Mouse (Mus musculus) gastrocnemius, adult 2 months (tissue): ENCODE results near the gene Zfp697. TPM values are rescaled to one million over a fixed set of nuclear protein-coding genes. Genes with fewer than 3 reads are reported as not detected.
"Not testable (repeated sequence)": the region's sequence is repeated elsewhere in the genome, so short reads cannot be mapped to it uniquely, and the experiment has no call there.

Source experiments
- DNase-seq: peaks from one replicate; pipeline ENCODE4 v3.0.0; 2022
- H3K27ac ChIP-seq: fragments of 200-600 bp; 2 replicates; pipeline ENCODE4 v1.8.1; 2022; ENCODE audit warnings: mild to moderate bottlenecking
- H3K4me3 ChIP-seq: fragments of 200-600 bp; 2 replicates; pipeline ENCODE4 v1.8.1; 2022; ENCODE audit warnings: mild to moderate bottlenecking, moderate library complexity
- CTCF ChIP-seq: fragments of 200-600 bp; IDR thresholded peaks from 2 replicates; pipeline ENCODE4 v1.8.1; 2022; ENCODE audit warnings: antibody characterized with exemption, mild to moderate bottlenecking, moderate library complexity
- intact Hi-C: fragments of 180-260 bp; cut with DNase I; formaldehyde crosslinking; loops from one replicate; pipeline ENCODE4 v1.15.1; 2025
- long read RNA-seq, 2 experiments: library from polyadenylated mRNA; stranded (forward); transcript quantifications; one replicate each; pipeline ENCODE4 v2.0.0; 2021
- total RNA-seq, 2 experiments: library from RNA; stranded (reverse); gene quantifications; 2 replicates each; pipeline ENCODE4 v1.2.3; 2021

The Zfp697 gene
- 1 to 10 TPM; 1.1 to 1.6 TPM for total RNA-seq
- long read RNA-seq, experiment 1, result 0 reads
- long read RNA-seq, experiment 2, partial matches to known transcripts, result 0 of 1 reads
- long read RNA-seq, experiment 2, other reads (novel, unspliced or antisense), result 0 of 1 reads

DNA sequence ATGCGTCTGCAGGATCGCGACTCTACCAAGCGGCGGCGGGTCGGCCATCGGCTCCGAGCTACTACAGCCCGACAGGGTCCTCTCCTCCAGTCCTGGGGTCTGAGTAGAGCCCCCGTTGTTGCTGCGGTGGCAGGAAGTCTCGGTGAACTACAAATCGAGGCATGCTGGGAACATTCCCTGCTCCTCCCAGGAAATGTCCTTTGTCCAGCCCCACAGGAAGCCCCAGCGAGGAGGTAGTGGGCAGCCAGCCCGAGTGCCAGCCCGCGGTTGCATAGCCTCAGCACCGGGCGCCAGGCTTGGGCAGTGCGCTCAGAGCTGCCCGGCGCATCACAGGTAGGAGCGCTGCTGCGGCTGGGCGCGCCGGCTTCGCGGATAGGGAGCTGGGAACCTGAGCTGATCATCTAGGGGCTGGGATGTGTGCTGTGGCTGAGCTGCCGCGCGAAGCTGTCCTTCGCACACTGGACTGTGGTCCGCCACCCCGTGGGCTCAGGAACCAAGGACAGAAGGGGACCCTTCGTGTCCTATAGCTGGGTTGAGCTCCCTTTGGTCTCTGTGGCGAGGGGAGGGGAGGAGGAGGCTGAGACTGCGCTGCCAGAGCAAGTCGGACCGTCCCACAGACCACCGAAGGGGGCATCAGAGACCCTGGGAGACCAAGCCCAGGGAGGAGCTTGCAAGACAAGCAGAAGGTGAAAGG is at the start of gene Zfp697:
Gene Zfp697, plus strand, starts transcription at position 216 of the 694 bp plus-strand sequence.
- intact Hi-C loops, result loop anchor here (5.0 kb wide), 1 partner anchor 35 kb away; no protein-coding TSS in a partner anchor
- no peak for TF ChIP-seq CTCF
- Histone ChIP-seq H3K27ac (peak within 1 kb of the TSS; percentile 79), H3K4me3 (peak within 1 kb of the TSS; percentile 86)
- peak; percentile 86 for DNase-seq

DNA sequence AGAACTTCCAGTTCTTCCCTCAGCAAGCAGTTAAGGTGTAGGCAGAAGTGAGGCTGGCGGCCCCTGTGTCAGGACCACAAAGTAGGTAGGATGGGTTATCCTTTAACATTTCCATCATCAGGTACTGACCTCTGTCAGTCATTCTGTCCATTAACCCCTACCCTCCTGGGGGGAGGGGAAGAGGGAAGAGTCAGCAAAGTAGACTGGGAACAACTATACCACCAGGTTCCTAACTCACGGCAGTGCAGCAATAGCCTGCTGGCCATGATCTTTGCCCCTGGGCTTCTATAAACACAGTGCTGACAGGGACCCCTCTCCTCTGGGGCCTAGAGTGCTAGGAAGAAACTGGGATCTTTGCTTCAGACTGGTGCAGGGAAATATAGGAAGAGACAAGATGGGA is 48.3 kb upstream of the Zfp697 start:
- H3K27ac ChIP-seq, result no peak overlapping the region
- no peak for TF ChIP-seq CTCF
- no peak overlapping the region for H3K4me3 ChIP-seq
- no peak for DNase-seq
- intact Hi-C loops, result no loop called here

DNA sequence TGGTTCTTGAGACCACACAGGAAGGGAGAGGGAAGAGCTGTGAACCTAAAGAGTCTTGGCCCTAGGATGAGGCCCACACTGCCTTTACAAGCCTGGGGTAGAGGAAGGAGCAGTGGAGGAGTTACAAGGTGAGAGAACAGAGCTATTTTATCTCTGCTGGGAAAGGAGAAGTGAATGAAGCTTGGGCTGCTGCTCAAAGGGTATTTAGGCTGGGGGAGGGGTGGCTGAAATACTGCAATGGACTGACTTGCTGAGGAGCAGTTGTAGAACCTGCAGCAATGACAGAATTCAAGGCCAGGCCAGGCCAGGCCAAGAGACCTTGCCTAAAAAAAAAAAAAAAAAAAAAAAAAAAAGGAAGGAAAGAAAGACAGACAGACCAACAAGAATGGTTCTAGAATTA is 46.9 kb upstream of the Zfp697 start:
- TF ChIP-seq CTCF, result no peak
- intact Hi-C loops, result no loop called here
- DNase-seq, result no peak
- no peak overlapping the region for H3K4me3 ChIP-seq
- no peak overlapping the region for H3K27ac ChIP-seq

DNA sequence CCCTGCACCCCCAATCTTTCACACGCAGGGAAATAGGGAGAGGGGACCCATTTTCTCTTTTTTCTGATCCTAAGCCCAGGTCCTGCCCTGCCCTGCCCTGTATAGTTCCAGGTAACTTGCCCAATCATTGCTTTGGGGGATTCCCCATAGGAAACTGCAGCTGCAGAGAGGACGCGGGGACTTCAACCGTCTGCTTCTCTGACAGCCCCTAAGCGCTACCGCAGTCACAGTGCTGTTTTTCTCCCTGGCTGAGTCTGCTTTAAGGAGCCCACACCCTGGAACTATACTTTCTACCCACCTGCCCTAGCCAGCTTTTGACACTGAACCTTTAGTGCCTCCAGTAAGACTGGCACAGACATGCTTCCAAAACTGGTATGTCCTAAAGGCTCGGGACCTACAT is 46.4 kb upstream of the Zfp697 start:
- no peak for TF ChIP-seq CTCF
- no peak overlapping the region for H3K4me3 ChIP-seq
- DNase-seq, result no peak
- intact Hi-C loops, result no loop called here
- no peak overlapping the region for H3K27ac ChIP-seq

DNA sequence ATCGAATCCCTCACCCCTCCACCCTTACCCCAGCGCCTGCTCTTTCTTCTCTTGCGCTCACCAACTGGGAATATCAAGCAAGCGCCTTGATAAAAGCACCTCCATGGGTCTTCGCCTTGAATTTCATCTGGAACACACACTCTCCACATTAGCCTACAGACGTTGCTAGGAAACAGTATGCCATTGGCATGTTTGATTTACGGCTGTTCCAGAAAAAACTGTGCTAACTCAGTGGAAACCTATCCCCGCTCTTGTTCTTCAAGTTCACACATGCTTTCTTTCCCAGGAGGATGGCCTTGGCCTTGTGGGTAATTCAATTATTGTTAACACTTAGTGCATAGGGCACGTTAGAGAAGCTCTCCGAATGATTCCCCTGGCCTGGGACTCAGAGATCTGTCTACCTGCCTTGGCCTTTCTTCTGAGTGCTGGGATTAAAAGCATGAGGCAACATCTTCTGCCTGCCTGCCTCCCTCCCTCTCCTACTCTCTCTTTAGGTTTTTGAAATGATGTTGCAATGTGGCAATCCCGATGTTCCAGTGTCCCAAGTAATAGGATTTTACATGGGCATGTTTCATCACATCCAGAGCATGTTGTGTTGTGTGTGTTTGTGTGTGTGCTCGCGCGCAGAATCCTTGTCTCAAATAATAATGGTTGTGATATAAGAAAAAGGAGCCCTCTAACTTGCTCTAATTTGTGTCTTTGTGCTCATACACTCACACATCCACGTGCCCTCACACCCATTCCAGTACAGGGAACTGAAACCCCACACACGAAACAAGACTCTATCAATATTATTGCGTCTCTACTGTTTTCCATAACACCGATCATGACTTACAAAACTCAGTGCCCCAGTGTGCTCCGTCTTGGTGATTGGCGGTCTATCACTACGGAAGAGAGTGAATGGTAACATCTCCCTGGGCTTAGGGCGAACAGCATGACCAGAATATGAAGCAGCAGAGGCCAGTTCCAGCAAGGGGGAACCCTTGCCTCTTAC is 45.3 kb upstream of the Zfp697 start:
- intact Hi-C loops, result no loop called here
- Histone ChIP-seq H3K27ac (no peak overlapping the region), H3K4me3 (no peak overlapping the region)
- no peak for DNase-seq
- no peak for TF ChIP-seq CTCF

DNA sequence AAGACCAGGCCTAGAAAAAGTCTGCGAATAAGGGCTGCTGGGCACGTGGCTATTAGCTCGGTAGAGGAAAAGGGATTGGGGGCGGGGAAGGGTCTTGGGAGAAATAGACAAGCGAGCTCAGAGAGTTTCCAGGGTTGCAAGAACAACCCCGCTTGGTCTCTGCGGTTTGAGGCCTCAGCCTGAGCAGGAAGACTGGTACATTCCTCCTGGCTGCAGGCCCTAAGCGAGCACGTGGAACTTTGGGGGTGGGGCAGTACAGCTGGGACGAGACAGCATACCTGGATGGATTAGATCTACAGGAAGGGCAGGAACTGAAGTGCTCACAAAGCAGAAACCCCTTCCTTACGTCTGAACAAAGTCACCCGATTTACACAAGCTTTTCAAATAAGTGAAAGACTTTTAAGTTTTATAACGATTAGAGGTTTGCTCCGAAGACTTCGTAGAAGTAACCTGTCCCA is 43.6 kb upstream of the Zfp697 start:
- H3K27ac ChIP-seq, result peak overlapping the region; percentile 33
- H3K4me3 ChIP-seq, result peak overlapping the region; percentile 81
- intact Hi-C loops, result no loop called here
- peak; percentile 47 for DNase-seq
- TF ChIP-seq CTCF, result no peak

DNA sequence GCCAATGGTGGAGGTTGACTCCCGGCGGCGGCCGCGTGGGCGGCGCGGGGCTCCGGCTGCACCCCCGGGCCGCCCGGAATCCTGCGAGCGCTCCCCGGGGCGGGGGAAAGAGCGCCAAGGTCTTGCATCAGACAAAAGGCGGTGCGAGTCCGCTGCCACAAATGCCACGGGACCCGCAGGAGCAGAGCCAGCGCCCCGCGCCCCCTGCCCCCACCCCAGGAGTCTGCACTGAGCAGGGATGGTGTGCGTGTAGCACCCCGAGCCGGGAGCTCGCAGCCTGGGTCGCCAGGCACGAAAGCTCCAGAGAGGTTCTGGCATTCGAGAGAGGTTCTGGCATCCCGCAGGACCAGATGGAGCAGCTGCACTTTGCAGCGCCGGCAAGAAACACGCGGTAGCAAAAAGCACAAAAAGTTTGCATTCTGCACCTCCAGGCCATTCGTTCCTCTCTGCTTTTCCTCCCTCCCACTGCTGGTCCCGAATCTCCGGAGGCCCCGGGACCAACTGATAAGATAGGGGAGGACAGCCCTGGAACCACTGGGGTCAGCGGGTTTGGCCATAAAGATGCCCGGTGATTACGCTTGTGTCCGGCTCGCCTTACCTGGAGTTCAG is 43.1 kb upstream of the Zfp697 start:
- TF ChIP-seq CTCF, result no peak
- Histone ChIP-seq H3K27ac (peak overlapping the region; percentile 33), H3K4me3 (peak overlapping the region; percentile 81)
- peak; percentile 72 for DNase-seq
- intact Hi-C loops, result no loop called here

DNA sequence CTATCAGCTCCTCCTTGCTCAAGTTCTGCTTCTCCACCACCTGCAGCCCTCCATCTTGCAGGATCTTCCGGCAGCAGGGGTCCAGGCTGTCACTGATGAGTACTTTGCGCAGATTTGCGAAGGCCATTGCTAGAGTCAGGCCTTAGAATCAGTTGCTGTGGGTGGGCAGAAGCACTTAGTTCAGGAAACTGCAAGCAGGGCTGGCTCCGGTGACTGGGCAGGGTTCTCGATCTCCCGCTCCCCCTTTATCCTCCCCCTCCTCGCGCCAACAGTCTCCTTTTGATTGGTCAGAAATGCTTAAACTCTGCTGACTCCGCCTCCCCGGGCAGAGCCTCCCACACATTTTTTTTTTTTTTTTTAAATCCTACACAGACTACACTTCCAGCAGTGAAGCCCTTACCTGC is 42.6 kb upstream of the Zfp697 start, which contains the start of gene Phgdh:
Gene Phgdh, minus strand, starts transcription at position 285 of the 404 bp plus-strand sequence.
- Histone ChIP-seq H3K4me3 (peak within 1 kb of the TSS; percentile 81), H3K27ac (peak within 1 kb of the TSS; percentile 33)
- intact Hi-C loops, result not testable (repeated sequence)
- DNase-seq, result peak; percentile 62

DNA sequence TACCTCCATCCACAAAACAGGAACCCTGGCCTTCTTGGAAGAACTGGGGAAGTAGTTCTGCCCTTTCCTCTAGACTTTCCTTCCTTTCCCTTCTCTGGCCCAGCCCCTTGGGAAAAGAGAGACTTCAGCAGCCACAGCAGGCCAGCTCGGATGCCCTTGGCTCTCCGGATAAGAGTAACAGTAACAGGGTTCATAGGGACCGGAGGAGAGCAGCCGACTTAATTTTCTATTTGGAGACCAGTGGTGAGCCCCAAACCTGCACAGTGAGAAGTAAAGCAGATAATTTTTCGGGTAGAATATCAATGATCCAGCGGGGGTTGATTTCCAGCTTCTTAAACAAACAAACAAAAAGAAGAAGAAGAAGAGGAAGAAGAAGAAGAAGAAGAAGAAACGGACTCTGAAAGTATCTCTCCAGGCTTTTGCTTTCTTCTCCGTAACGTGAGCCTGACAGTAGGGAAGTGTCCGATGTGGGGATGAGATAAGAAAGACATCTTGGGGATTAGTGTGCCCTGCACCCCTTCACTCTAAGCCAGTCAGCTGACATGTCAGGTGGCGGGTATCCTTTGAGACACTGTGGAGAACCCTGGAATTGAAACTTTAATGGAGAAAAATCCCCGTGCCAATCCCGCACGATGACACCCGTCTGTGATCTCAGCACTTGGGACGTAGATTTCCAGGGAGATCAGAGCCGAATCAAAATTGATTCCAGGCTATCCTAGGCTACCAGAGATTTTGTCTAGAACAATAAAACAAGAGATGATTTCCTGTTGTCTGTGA is 41.3 kb upstream of the Zfp697 start:
- Histone ChIP-seq H3K27ac (no peak overlapping the region), H3K4me3 (no peak overlapping the region)
- DNase-seq, result no peak
- TF ChIP-seq CTCF, result no peak
- intact Hi-C loops, result no loop called here

DNA sequence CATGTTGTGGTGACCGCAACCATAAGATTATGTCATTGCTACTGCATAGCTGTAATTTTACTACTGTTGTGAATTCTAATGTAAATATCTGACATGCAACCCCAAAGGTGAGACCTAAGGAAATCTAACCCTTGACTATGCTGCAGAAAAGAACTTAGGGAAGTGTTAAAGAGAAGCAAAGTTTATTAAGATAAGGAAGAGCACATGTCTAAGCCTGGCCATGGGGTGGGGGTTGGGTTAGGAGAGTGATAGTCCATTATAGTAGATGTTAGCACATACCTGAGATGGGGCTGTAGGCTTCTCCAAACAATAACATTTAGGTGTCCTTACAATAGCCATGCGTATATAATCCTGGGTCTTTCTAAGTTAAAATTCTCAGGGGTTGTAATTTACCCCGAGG is 39.0 kb upstream of the Zfp697 start:
- intact Hi-C loops, result no loop called here
- Histone ChIP-seq H3K4me3 (no peak overlapping the region), H3K27ac (no peak overlapping the region)
- no peak for TF ChIP-seq CTCF
- no peak for DNase-seq

DNA sequence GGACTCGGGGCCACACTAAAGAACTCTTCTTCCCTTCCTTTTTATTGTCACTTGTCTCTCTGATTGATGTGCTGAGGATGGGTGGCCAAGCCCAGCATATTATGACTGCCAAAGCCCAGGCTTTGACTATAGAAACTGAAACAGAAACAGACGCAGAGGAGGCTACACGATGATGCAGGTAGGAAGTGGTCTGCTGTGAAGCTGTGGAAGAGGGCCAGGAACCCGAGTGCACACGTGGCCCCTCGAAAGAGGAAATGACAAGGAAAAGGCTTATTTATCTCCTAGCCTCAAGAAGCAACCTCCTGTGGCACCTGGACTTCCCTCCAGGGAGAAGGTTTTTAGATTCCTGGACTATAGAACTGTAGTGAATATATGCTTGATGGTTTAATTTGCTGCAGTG is 34.2 kb upstream of the Zfp697 start:
- intact Hi-C loops, result no loop called here
- TF ChIP-seq CTCF, result no peak
- Histone ChIP-seq H3K27ac (no peak overlapping the region), H3K4me3 (no peak overlapping the region)
- no peak for DNase-seq

DNA sequence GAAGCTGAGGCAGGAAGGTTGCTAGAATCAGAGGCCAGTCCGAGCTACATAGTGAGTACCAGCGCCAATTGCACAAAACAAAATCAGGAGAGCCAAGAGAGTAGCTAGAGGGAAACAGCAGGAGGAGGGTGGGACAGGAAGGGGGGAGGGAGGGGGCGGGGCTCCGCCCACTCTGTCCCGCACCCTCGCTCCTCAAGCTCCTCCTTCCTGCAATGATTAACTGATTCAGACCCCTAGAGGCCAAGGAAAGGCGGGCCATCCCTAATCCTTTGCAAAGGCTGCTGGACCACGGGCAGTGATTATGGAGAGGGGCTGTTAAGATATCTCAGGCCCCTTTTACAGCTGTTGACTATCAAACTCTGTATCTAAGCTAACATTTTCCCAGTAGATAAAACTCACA is 33.6 kb upstream of the Zfp697 start:
- H3K27ac ChIP-seq, result no peak overlapping the region
- no peak for TF ChIP-seq CTCF

More for the DNA sequence above, 33.6 kb upstream of the Zfp697 start:
- intact Hi-C loops, result no loop called here
- no peak overlapping the region for H3K4me3 ChIP-seq
- DNase-seq, result no peak
